ENCODE assay signal across 19 mouse cellular contexts in the genomic region with DNA sequence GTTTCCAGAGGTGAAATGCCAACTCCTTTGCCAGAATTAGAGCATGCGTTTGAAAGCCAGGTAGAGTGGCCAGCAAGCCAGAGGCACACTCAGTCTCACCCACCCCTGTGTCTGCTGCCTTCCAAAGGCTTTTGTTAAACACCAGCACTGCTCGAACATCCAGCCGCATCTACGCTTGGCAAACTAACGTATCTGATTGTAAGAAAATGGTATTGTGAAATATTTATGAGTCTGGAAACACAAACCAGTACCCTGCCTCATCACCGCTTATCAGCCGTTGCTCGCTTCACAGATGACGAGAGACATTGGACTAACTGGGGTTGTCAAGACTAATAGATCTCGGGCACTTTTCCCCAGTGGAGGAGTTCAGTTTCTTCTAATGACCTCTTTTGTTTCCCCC.
DNase-seq lines count a peak whose midpoint lies in the region; ATAC-seq lines count a peak whose summit lies in the region.
"Had no signal": no experiment of that assay in that cellular context is flagged by ENCODE, and none has a peak within 500 bp of the region (broad histone marks: within the 10 kb centered on the region; RNA-seq: fewer than 3 reads in every experiment).

No protein-coding gene starts in this region.

- no peak overlapping the region for H3K9ac ChIP-seq in forebrain, embryonic 15.5 days (replicated peaks)
- H3K9ac ChIP-seq in neural tube, embryonic 15.5 days (replicated peaks), result no peak overlapping the region
- H3K9ac ChIP-seq in midbrain, embryonic 15.5 days, result no peak overlapping the region
- H3K9ac ChIP-seq: kidney, embryonic 15.5 days; liver, embryonic 12.5 days; lung, embryonic 14.5 days had no signal

- no peaks in the 10 kb centered on the region for H3K36me3 ChIP-seq in forebrain, embryonic 15.5 days
- no peaks in the 10 kb centered on the region for H3K36me3 ChIP-seq in forebrain, embryonic 10.5 days (replicated peaks)
- H3K36me3 ChIP-seq in neural tube, embryonic 15.5 days, result no peaks in the 10 kb centered on the region
- H3K36me3 ChIP-seq in midbrain, embryonic 15.5 days (replicated peaks), result no peaks in the 10 kb centered on the region
- H3K36me3 ChIP-seq: heart, embryonic 10.5 days; kidney, embryonic 15.5 days; limb, embryonic 10.5 days; liver, embryonic 12.5 days had no signal

- no peaks in the 10 kb centered on the region for H3K9me3 ChIP-seq in forebrain, embryonic 15.5 days
- no peaks in the 10 kb centered on the region for H3K9me3 ChIP-seq in forebrain, embryonic 10.5 days
- H3K9me3 ChIP-seq in neural tube, embryonic 15.5 days (replicated peaks), result no peaks in the 10 kb centered on the region
- H3K9me3 ChIP-seq in midbrain, embryonic 15.5 days, result no peaks in the 10 kb centered on the region
- H3K9me3 ChIP-seq: heart, embryonic 10.5 days; kidney, embryonic 15.5 days; limb, embryonic 10.5 days; liver, embryonic 12.5 days had no signal

- H3K4me2 ChIP-seq in forebrain, embryonic 15.5 days (replicated peaks), result no peak overlapping the region
- H3K4me2 ChIP-seq in neural tube, embryonic 15.5 days, result no peak overlapping the region
- 0 out of 2 replicates have a peak overlapping the region, but pooled peaks have one; percentile 9 for H3K4me2 ChIP-seq in midbrain, embryonic 15.5 days
- H3K4me2 ChIP-seq: kidney, embryonic 15.5 days; liver, embryonic 12.5 days; lung, embryonic 14.5 days had no signal

- 0 out of 2 replicates have a peak, but pooled peaks have one; percentile 12 for ATAC-seq in forebrain, embryonic 15.5 days (replicated peaks)
- no peak; the same call in 1 of the 2 replicates for ATAC-seq in neural tube, embryonic 15.5 days (ENCODE audit: low FRiP score)
- ATAC-seq in midbrain, embryonic 15.5 days (replicated peaks), result peak; percentile 39; the same call in 1 of the 2 replicates
- ATAC-seq: liver, embryonic 12.5 days had no signal

- 39% methylated on average over 10 of the region's 10 CpGs for WGBS in forebrain, embryonic 15.5 days
- WGBS in forebrain, embryonic 10.5 days, result 85% methylated on average over 10 of the region's 10 CpGs
- WGBS in neural tube, embryonic 15.5 days, result 40% methylated on average over 10 of the region's 10 CpGs
- WGBS in midbrain, embryonic 15.5 days, result 49% methylated on average over 10 of the region's 10 CpGs

- H3K27me3 ChIP-seq in forebrain, embryonic 15.5 days, result no peaks in the 10 kb centered on the region
- H3K27me3 ChIP-seq in forebrain, embryonic 10.5 days (ENCODE audit: poor library complexity, severe bottlenecking), result no peaks in the 10 kb centered on the region
- H3K27me3 ChIP-seq in neural tube, embryonic 15.5 days (replicated peaks), result no peaks in the 10 kb centered on the region
- H3K27me3 ChIP-seq in midbrain, embryonic 15.5 days (replicated peaks), result no peaks in the 10 kb centered on the region
- H3K27me3 ChIP-seq: kidney, embryonic 15.5 days; liver, embryonic 12.5 days had no signal

- H3K27ac ChIP-seq in forebrain, embryonic 15.5 days (replicated peaks), result peak overlapping the region; percentile 40; the same call in 1 of the 2 replicates
- no peak overlapping the region for H3K27ac ChIP-seq in forebrain, embryonic 10.5 days
- no peak overlapping the region for H3K27ac ChIP-seq in neural tube, embryonic 15.5 days (replicated peaks)
- H3K27ac ChIP-seq in midbrain, embryonic 15.5 days, result no peak overlapping the region
- H3K27ac ChIP-seq: heart, embryonic 10.5 days; kidney, embryonic 15.5 days; limb, embryonic 10.5 days; liver, embryonic 12.5 days; macrophage had no signal

- H3K4me3 ChIP-seq in forebrain, embryonic 15.5 days, result no peak overlapping the region
- no peak overlapping the region for H3K4me3 ChIP-seq in forebrain, embryonic 10.5 days
- H3K4me3 ChIP-seq in neural tube, embryonic 15.5 days (replicated peaks), result no peak overlapping the region
- H3K4me3 ChIP-seq in midbrain, embryonic 15.5 days, result no peak overlapping the region
- H3K4me3 ChIP-seq: heart, embryonic 10.5 days; kidney, embryonic 15.5 days; limb, embryonic 10.5 days; liver, embryonic 12.5 days had no signal

- DNase-seq in forebrain, embryonic 10.5 days (ENCODE audit: extremely low spot score, low spot score), result no peak
- DNase-seq in neural tube, embryonic 10.5 days (ENCODE audit: extremely low spot score, low spot score), result peak; percentile 14
- DNase-seq in retina, postnatal 1 day, result peak; percentile 76
- DNase-seq in heart, postnatal 4 days, result no peak
- DNase-seq in embryo, embryonic 9.5 days (ENCODE audit: extremely low spot score), result no peak
- DNase-seq: adrenal gland, postnatal 10 days; gastrocnemius, postnatal 14 days; heart, postnatal 10 days; lung, embryonic 14.5 days; right cerebral cortex, postnatal 25 days; thymus, postnatal 25 days had no signal

- H3K4me1 ChIP-seq in forebrain, embryonic 15.5 days, result peaks cover 10% of the 10 kb centered on the region
- H3K4me1 ChIP-seq in forebrain, embryonic 10.5 days, result peaks cover 10% of the 10 kb centered on the region
- peaks cover 5% of the 10 kb centered on the region for H3K4me1 ChIP-seq in neural tube, embryonic 15.5 days
- peaks cover 9% of the 10 kb centered on the region for H3K4me1 ChIP-seq in midbrain, embryonic 15.5 days
- H3K4me1 ChIP-seq: kidney, embryonic 15.5 days; limb, embryonic 10.5 days; liver, embryonic 12.5 days had no signal

Comparison
In these comparisons a context has a peak if more than half of its experiments do, and no peak if none do; other contexts are left out.
1. DNase-seq: peak in neural tube, embryonic 10.5 days (single experiment) and retina, postnatal 1 day (single experiment); none in forebrain, embryonic 10.5 days (single experiment), heart, postnatal 4 days (single experiment) and embryo, embryonic 9.5 days (single experiment).